8 mouse cellular contexts compared by ENCODE assay signal in genomic region chr11:116329314-116330210, GRCm38 (mm10). TPM values are rescaled to one million over a fixed set of nuclear protein-coding genes. Genes with fewer than 3 reads are reported as not detected.
A peak's percentile ranks its signal among the peaks of the same experiment; 100 is the strongest.
DNase-seq lines count a peak whose midpoint lies in the region; ATAC-seq and TF ChIP-seq lines count a peak whose summit lies in the region.

No protein-coding gene starts in this region.

- H3K4me3 ChIP-seq in cortical plate, adult 2 months (ENCODE audit: insufficient read depth, low read length) = no peak overlapping the region
- no peak overlapping the region for H3K4me3 ChIP-seq in midbrain, embryonic 11.5 days (ENCODE audit: low read depth, low read length)

- H3K9me3 ChIP-seq in midbrain, embryonic 11.5 days (ENCODE audit: control insufficient read depth, low read length) = no peaks in the 10 kb centered on the region

- intact Hi-C loops in heart, postnatal 36 days (cut with DNase I) = loop anchor here (5.0 kb wide), 1 partner anchor 208 kb away; no protein-coding TSS in a partner anchor

- peak; percentile 60; the same call in 1 of the 2 replicates for ATAC-seq in midbrain, embryonic 11.5 days (ENCODE audit: low FRiP score)

- DNase-seq in heart, postnatal 4 days = peak; percentile 47
- no peak for DNase-seq in heart, postnatal 36 days
- DNase-seq in kidney, adult 9 months = peak; percentile 56
- peak; percentile 92 for DNase-seq in midbrain, embryonic 11.5 days (ENCODE audit: low spot score, missing footprints)
- DNase-seq in frontal cortex, postnatal 36 days (ENCODE audit: low spot score in 2 of 2) = no peak
- DNase-seq in embryo, embryonic 10 days (ENCODE audit: low spot score) = no peak
- DNase-seq in layer of hippocampus, adult 11-12 months (ENCODE audit: low spot score) = no peak

- H3K4me2 ChIP-seq in midbrain, embryonic 11.5 days = no peak overlapping the region

- WGBS in midbrain, embryonic 11.5 days = 40% methylated on average over 18 of the region's 18 CpGs

- peaks cover 16% of the 10 kb centered on the region for H3K27me3 ChIP-seq in midbrain, embryonic 11.5 days (ENCODE audit: control insufficient read depth, insufficient read depth, low read length)

- TF ChIP-seq CTCF in cortical plate, adult 2 months (IDR thresholded peaks at IDR 0.05; ENCODE audit: extremely low read depth, insufficient read depth, low read length) = no peak

- H3K36me3 ChIP-seq in midbrain, embryonic 11.5 days (ENCODE audit: control insufficient read depth, insufficient read depth, low read length) = no peaks in the 10 kb centered on the region

- H3K4me1 ChIP-seq in cortical plate, adult 2 months (ENCODE audit: control insufficient read depth, insufficient read depth, low read length) = no peaks in the 10 kb centered on the region
- peaks cover 46% of the 10 kb centered on the region for H3K4me1 ChIP-seq in midbrain, embryonic 11.5 days (ENCODE audit: control insufficient read depth, insufficient read depth, low read length)

- peak overlapping the region; percentile 86; the same call in 1 of the 2 replicates for H3K27ac ChIP-seq in cortical plate, adult 2 months (ENCODE audit: insufficient read depth, low read length)
- H3K27ac ChIP-seq in midbrain, embryonic 11.5 days (ENCODE audit: low read depth, low read length) = peak overlapping the region; percentile 60

- H3K9ac ChIP-seq in midbrain, embryonic 11.5 days (ENCODE audit: low read length) = peak overlapping the region; percentile 28

- no peak for TF ChIP-seq POLR2A in cortical plate, adult 2 months (IDR thresholded peaks at IDR 0.05; ENCODE audit: extremely low read depth, insufficient read depth, low read length)

RNA-seq across cellular contexts. Expression of gene Foxj1, which starts 5.6 kb away (rescaled TPM):
- total RNA-seq in heart, postnatal 4 days (2021) = under 1 TPM in 1 of 2 experiments, not detected in 1; 0.23 TPM
- total RNA-seq in heart, postnatal 36 days (2021) = not detected
- 4.2 and 6.6 TPM in 2 replicates for polyA plus RNA-seq in cortical plate, adult 2 months (2012; rRNA removed)
- polyA plus RNA-seq in midbrain, embryonic 11.5 days (2014; fragmentation: Nextera tagmentation; extraction: Ambion mirVana) = 3.5 and 3.8 TPM in 2 replicates

RNA-seq across cellular contexts. Expression of gene Exoc7, which starts 22.5 kb away (rescaled TPM):
- 10 to 100 TPM; 54.0 to 62.6 TPM for total RNA-seq in heart, postnatal 4 days (2021)
- total RNA-seq in heart, postnatal 36 days (2021) = 10 to 100 TPM; 56.4 to 60.9 TPM
- polyA plus RNA-seq in cortical plate, adult 2 months (2012; rRNA removed) = 91.3 and 95.8 TPM in 2 replicates
- 59.9 and 61.3 TPM in 2 replicates for polyA plus RNA-seq in midbrain, embryonic 11.5 days (2014; fragmentation: Nextera tagmentation; extraction: Ambion mirVana)

RNA-seq across cellular contexts. Expression of gene Galr2, which starts 48.8 kb away (rescaled TPM):
- not detected for total RNA-seq in heart, postnatal 4 days (2021)
- not detected for total RNA-seq in heart, postnatal 36 days (2021)
- polyA plus RNA-seq in cortical plate, adult 2 months (2012; rRNA removed) = not detected in 2 replicates
- polyA plus RNA-seq in midbrain, embryonic 11.5 days (2014; fragmentation: Nextera tagmentation; extraction: Ambion mirVana) = 0.07 and 0.34 TPM in 2 replicates

RNA-seq across cellular contexts. Expression of gene Srp68, which starts 55.5 kb away (rescaled TPM):
- 10 to 100 TPM; 60.5 to 61.7 TPM for total RNA-seq in heart, postnatal 4 days (2021)
- total RNA-seq in heart, postnatal 36 days (2021) = 10 to 100 TPM; 65.9 to 71.2 TPM
- 63.4 TPM in 2 replicates for polyA plus RNA-seq in cortical plate, adult 2 months (2012; rRNA removed)
- 72.8 and 78.6 TPM in 2 replicates for polyA plus RNA-seq in midbrain, embryonic 11.5 days (2014; fragmentation: Nextera tagmentation; extraction: Ambion mirVana)

Comparison
In these comparisons a context has a peak if more than half of its experiments do, and no peak if none do; other contexts are left out.
1. DNase-seq: peak in heart, postnatal 4 days (single experiment), kidney, adult 9 months (single experiment) and midbrain, embryonic 11.5 days (single experiment); none in heart, postnatal 36 days (0 of 2), frontal cortex, postnatal 36 days (0 of 2), embryo, embryonic 10 days (single experiment) and layer of hippocampus, adult 11-12 months (single experiment).